Mouse (Mus musculus) cerebellum, adult 2 months (tissue): Measurements from ENCODE around the gene Nid1. TPM values are rescaled to one million over a fixed set of nuclear protein-coding genes. Genes with fewer than 3 reads are reported as not detected.
"Not testable (repeated sequence)": the region's sequence is repeated elsewhere in the genome, so short reads cannot be mapped to it uniquely, and the experiment has no call there.

Source experiments
- DNase-seq, 2 experiments: peaks; one replicate each; pipeline ENCODE4 v3.0.0; 2021
- H3K27ac ChIP-seq: fragments of 200-500 bp; 2 replicates; pipeline ENCODE4 v1.5.1; 2012; ENCODE audit warnings: low read length, control low read depth, inconsistent platforms; ENCODE audit not compliant: insufficient read depth
- H3K27me3 ChIP-seq: fragments of 200-500 bp; 2 replicates; pipeline ENCODE4 v1.6.1; 2012; ENCODE audit warnings: inconsistent platforms, mild to moderate bottlenecking, low read length, moderate library complexity; ENCODE audit not compliant: control insufficient read depth, insufficient read depth
- H3K4me1 ChIP-seq: fragments of 200-500 bp; 2 replicates; pipeline ENCODE4 v1.6.1; 2011; ENCODE audit warnings: low read length; ENCODE audit not compliant: control insufficient read depth, insufficient read depth
- H3K4me3 ChIP-seq: fragments of 200-500 bp; replicated peaks from 2 replicates; pipeline ENCODE3; 2011; ENCODE audit warnings: mild to moderate bottlenecking, low read depth, low read length, control low read depth; ENCODE audit not compliant: insufficient read depth
- CTCF ChIP-seq: fragments of 200-500 bp; IDR thresholded peaks from 2 replicates; pipeline ENCODE4 v1.5.1; 2011; ENCODE audit warnings: low read depth, mild to moderate bottlenecking, control low read depth, low read length, moderate library complexity, borderline replicate concordance; ENCODE audit not compliant: insufficient read depth
- POLR2A ChIP-seq: fragments of 200-500 bp; IDR thresholded peaks from 2 replicates; pipeline ENCODE4 v1.6.1; 2011; ENCODE audit warnings: low read length, control low read depth, borderline replicate concordance; ENCODE audit not compliant: insufficient read depth
- WGBS: fragments of 180-500 bp; shearing (Covaris S2); methylation state at CpG from one replicate; pipeline ENCODE4 v1.1.7; 2018; 5-methylcytosine and 5-hydroxymethylcytosine counted together
- polyA plus RNA-seq: library from polyadenylated mRNA; depleted of rRNA; stranded (reverse); fragments of >200 nt; gene quantifications from 2 replicates; pipeline ENCODE4 v1.2.3, GENCODE M21; 2012

Gene Nid1
- polyA plus RNA-seq, 1 experiment: 14.4 TPM

- not testable (repeated sequence) for H3K4me1 ChIP-seq, H3K27ac ChIP-seq, H3K4me3 ChIP-seq, DNase-seq, H3K27me3 ChIP-seq
- WGBS: 87% methylated on average over 7 of the region's 7 CpGs
Measured at GRCm38 (mm10) chr13:13454249-13454648, 16.9 kb downstream of the Nid1 start.

- H3K4me3 ChIP-seq, H3K27me3 ChIP-seq, DNase-seq, H3K4me1 ChIP-seq, H3K27ac ChIP-seq: not testable (repeated sequence)
- WGBS: 53% methylated on average over 9 of the region's 9 CpGs
Measured at GRCm38 (mm10) chr13:13455632-13456492, 18.5 kb downstream of the Nid1 start.

- WGBS: 15% methylated on average over 4 of the region's 4 CpGs
- no peaks in the 10 kb centered on the region for H3K27me3 ChIP-seq
- H3K4me3 ChIP-seq: no peak overlapping the region
- TF ChIP-seq POLR2A (no peak), CTCF (no peak)
- H3K4me1 ChIP-seq: no peaks in the 10 kb centered on the region
- no peak for DNase-seq
- H3K27ac ChIP-seq: no peak overlapping the region
Measured at GRCm38 (mm10) chr13:13458138-13458737, 20.9 kb downstream of the Nid1 start.

- Histone ChIP-seq H3K4me1 (no peaks in the 10 kb centered on the region), H3K27ac (no peak overlapping the region), H3K27me3 (no peaks in the 10 kb centered on the region), H3K4me3 (no peak overlapping the region)
- WGBS: 83% methylated on average over 2 of the region's 2 CpGs
- TF ChIP-seq CTCF: no peak
- TF ChIP-seq POLR2A: no peak
- no peak for DNase-seq
Measured at GRCm38 (mm10) chr13:13460521-13461138, 23.3 kb downstream of the Nid1 start.

GRCm38 (mm10) chr13:13461446-13462192, 24.3 kb downstream of the Nid1 start:
- H3K27ac ChIP-seq: no peak overlapping the region
- no peak for DNase-seq
- no peaks in the 10 kb centered on the region for H3K27me3 ChIP-seq
- H3K4me1 ChIP-seq: no peaks in the 10 kb centered on the region
- H3K4me3 ChIP-seq: no peak overlapping the region
- WGBS: 21% methylated on average over 4 of the region's 4 CpGs
- no peak for TF ChIP-seq CTCF
- TF ChIP-seq POLR2A: no peak

- TF ChIP-seq CTCF (no peak), POLR2A (no peak)
- Histone ChIP-seq H3K4me3 (no peak overlapping the region), H3K4me1 (no peaks in the 10 kb centered on the region), H3K27ac (no peak overlapping the region), H3K27me3 (no peaks in the 10 kb centered on the region)
- WGBS: 92% methylated on average over 3 of the region's 3 CpGs
- no peak for DNase-seq
Measured at GRCm38 (mm10) chr13:13463949-13464348, 26.6 kb downstream of the Nid1 start.

- not testable (repeated sequence) for DNase-seq, H3K27ac ChIP-seq, H3K27me3 ChIP-seq, H3K4me3 ChIP-seq, H3K4me1 ChIP-seq
Measured at GRCm38 (mm10) chr13:13467249-13467648, 29.9 kb downstream of the Nid1 start.

- no peak for TF ChIP-seq CTCF
- TF ChIP-seq POLR2A: no peak
Measured at GRCm38 (mm10) chr13:13468513-13468912, 31.2 kb downstream of the Nid1 start.

More at GRCm38 (mm10) chr13:13468513-13468912, 31.2 kb downstream of the Nid1 start:
- Histone ChIP-seq H3K27me3 (no peaks in the 10 kb centered on the region), H3K27ac (no peak overlapping the region), H3K4me1 (no peaks in the 10 kb centered on the region), H3K4me3 (no peak overlapping the region)
- WGBS: 82% methylated on average over 4 of the region's 4 CpGs
- DNase-seq: no peak
